Mouse (Mus musculus) left cerebral cortex, adult 2 months (tissue): ENCODE measurements around the gene Eif2ak1. TPM values are rescaled to one million over a fixed set of nuclear protein-coding genes. Genes with fewer than 3 reads are reported as not detected.

Experiments used
- DNase-seq, 2 experiments: peaks; one replicate each; pipeline ENCODE4 v3.0.0; 2021 to 2022; ENCODE audit warnings: low spot score in 2 of 2, mixed read lengths in 1 of 2; ENCODE audit errors: extremely low spot score in 1 of 2
- H3K27ac ChIP-seq: fragments of 200-600 bp; 2 replicates; pipeline ENCODE4 v1.8.1; 2022
- H3K4me3 ChIP-seq: fragments of 200-600 bp; 2 replicates; pipeline ENCODE4 v1.8.1; 2022
- CTCF ChIP-seq: fragments of 200-600 bp; IDR thresholded peaks from 2 replicates; pipeline ENCODE4 v1.8.1; 2022; ENCODE audit warnings: antibody characterized with exemption, mild to moderate bottlenecking, moderate library complexity
- intact Hi-C: fragments of 180-260 bp; cut with DNase I; formaldehyde crosslinking; loops from one replicate; pipeline ENCODE4 v1.15.1; 2025
- total RNA-seq, 2 experiments: library from RNA; stranded (reverse); gene quantifications; 2 replicates each; pipeline ENCODE4 v1.2.3; 2021

Gene Eif2ak1
- total RNA-seq, 2 experiments from 2014 or later, result 43.6 to 48.3 TPM

DNA sequence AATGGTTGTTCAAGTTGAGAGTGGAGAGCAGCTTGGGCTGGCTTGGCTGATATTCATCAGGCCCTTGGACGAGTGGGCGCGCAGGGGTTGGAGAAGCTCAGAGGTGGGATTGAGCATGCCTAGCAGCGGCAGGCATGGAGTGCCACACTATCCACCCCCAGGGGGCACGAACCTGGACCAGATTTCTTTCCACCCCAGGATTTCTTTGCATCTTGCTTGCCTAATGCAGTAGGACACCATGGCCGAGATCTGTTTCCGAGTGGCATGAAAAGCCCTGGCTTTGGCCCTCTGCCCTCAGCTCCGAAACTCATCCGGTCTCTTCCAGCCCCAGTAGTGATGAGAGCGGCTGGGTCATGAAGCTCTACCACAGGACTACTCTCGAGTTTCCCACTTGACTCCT is 115.8 kb downstream of the Eif2ak1 start:
- no peak for DNase-seq
- intact Hi-C loops, result loop anchor here (5.0 kb wide), 1 partner anchor 44 kb away; no protein-coding TSS in a partner anchor
- no peak for TF ChIP-seq CTCF
- no peak overlapping the region for H3K4me3 ChIP-seq
- H3K27ac ChIP-seq, result no peak overlapping the region

DNA sequence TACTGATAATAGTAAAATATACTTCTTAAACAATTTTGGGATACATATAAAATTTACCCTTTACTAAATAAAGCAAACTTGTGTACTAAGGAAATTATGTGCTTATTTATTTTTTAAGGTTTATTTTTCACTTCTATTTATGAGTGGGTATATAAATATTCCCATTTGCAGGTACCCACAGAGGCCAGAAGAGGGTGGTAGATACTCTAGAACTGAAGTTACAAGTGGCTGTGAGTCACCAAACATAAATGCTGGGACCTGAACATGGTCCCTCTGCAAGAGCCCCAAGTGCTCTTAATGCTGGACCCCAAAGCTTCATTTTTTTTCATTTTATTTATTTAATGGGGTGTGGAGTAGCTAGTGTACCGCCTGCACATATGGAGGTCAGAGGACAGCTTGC is 116.3 kb downstream of the Eif2ak1 start:
- Histone ChIP-seq H3K27ac (no peak overlapping the region), H3K4me3 (no peak overlapping the region)
- DNase-seq, result no peak
- intact Hi-C loops, result loop anchor here (5.0 kb wide), 1 partner anchor 43 kb away; no protein-coding TSS in a partner anchor
- TF ChIP-seq CTCF, result peak; percentile 24

DNA sequence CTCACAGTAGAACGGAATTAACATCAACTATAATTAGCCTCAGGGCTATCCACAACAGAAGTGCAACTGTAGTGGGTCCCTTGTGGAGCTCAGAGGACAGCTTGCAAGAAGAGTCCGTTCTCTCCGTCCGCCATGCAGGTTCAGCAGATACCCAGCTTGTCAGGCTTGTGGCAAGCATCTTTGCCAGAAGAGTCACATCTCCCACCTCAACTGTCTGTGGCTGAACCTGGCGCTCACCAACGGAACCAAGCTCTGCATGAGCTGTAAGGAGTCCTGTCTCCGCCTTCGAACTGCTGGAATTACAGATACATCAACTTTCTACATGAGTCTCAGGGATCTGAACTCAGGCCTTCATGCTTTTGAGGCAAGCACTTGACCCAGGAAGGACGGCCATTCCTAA is 118.6 kb downstream of the Eif2ak1 start:
- Histone ChIP-seq H3K4me3 (no peak overlapping the region), H3K27ac (no peak overlapping the region)
- intact Hi-C loops, result no loop called here
- TF ChIP-seq CTCF, result no peak
- DNase-seq, result no peak

DNA sequence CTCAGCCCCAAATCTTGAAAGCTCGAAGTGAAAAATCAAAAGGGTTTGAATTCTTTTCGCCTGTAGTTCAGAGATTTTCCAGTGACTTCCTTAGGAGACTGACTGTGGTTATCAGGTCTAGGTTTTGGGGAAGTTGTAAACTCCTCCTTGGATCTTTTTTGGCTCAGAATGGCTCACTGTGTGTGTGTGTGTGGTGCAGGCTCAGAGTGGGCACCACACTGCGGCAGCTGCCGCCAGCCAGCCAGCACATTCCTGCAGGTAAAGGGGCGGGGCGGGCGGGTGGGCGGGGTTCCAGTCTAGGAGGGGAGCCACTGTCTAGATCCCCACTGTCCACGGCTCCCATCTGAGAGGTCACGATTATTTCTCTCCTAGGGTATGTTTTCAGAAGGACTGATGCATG is 124.0 kb downstream of the Eif2ak1 start:
- no peak for TF ChIP-seq CTCF
- intact Hi-C loops, result loop anchor here (5.0 kb wide), 1 partner anchor 141 kb away; no protein-coding TSS in a partner anchor
- no peak for DNase-seq
- H3K27ac ChIP-seq, result no peak overlapping the region; the same call in 1 of the 2 replicates
- H3K4me3 ChIP-seq, result no peak overlapping the region

DNA sequence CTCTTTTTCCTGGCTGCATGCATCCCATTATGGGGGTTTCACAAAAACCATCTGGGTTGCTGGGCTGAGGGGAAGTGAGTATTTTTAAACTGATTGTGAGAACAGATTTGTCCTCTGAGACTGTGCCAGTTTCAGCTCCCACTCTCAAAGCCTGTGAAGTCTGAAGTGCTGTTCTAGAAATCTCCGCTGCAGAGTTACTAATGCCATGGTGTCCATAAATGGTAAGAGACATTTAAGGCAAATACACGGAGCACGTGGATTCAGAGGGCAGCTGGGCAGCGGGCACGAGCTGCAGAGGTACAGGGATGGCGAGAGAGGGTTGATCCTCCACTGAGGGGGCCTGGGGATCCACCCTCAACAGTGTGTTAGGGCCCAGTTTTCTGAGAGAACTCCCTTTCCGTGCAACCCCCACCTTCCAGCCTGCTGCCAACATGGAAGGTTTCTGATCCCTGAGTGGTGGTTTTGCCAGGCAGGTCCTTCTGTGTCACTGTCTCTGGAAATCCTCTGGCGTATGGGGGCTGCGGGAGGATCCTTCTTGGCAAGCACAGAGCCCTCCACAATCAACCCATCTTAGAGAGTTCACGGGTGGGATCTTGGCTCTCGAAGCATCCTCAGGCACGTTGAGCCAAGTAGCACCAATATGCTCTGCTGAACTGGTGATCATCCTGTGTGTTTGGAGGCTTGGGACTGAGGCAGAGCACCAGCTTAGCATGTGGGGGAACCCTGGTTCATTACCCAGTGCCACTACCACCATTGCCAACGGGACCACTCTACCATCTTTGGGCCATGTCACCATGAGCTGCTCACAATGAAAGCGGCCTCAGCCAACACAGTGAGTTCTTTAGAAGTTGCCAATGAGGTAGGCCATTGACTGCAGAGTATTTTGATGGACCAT is 125.9 kb downstream of the Eif2ak1 start:
- intact Hi-C loops, result loop anchor here (1.0 to 5.0 kb wide), 2 partner anchors 139 to 253 kb away; no protein-coding TSS in a partner anchor

GRCm38 (mm10) chr5:143948361-143948760 is 130.8 kb downstream of the Eif2ak1 start:
- no peak for TF ChIP-seq CTCF
- no peak for DNase-seq
- intact Hi-C loops, result no loop called here
- no peak overlapping the region for H3K4me3 ChIP-seq
- H3K27ac ChIP-seq, result no peak overlapping the region

More for the DNA sequence above, 125.9 kb downstream of the Eif2ak1 start:
- Histone ChIP-seq H3K27ac (peak overlapping the region; percentile 89), H3K4me3 (no peak overlapping the region)
- DNase-seq, result peak; percentile 55 to 72
- no peak for TF ChIP-seq CTCF

DNA sequence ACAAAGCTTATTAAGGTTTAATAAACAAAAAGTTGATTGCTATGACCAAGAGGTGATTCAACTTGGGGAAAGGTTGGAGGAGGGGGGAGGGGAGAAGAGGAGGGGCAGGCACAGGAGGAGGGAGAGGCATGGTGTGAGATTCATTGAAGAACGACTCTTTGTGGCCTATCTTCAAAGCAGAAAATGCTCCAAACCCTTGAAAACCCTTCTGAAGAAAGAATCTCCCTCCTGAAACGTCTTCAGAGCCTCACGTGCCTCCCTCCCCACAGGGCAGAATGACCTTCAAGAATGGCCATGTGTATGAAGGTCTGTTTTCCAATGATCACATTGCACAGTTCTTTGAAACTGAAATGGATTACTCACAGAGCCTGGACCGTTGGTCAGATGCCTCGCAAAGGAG is 132.4 kb downstream of the Eif2ak1 start:
- H3K27ac ChIP-seq, result no peak overlapping the region
- TF ChIP-seq CTCF, result no peak
- DNase-seq, result no peak
- H3K4me3 ChIP-seq, result no peak overlapping the region
- intact Hi-C loops, result no loop called here

Other genes starting within 250 kb of the Eif2ak1 start
- 10 to 100 TPM; 36.7 to 36.9 TPM for gene Cyth3, start 195.3 kb upstream of the Eif2ak1 start, total RNA-seq
- gene Usp42, start 85.5 kb upstream of the Eif2ak1 start, total RNA-seq, result 10 to 100 TPM; 25.2 to 25.4 TPM
- not detected for gene Ankrd61, start 79.9 kb downstream of the Eif2ak1 start, total RNA-seq
- gene Aimp2, start 92.1 kb downstream of the Eif2ak1 start, total RNA-seq, result 10 to 100 TPM; 30.0 to 32.6 TPM
- gene Pms2, start 92.2 kb downstream of the Eif2ak1 start, total RNA-seq, result 10 to 100 TPM; 17.0 to 19.2 TPM
- gene Gm42421, start 110.4 kb downstream of the Eif2ak1 start, total RNA-seq, result 1 to 10 TPM in 1 of 2 experiments, not detected in 1; 2.9 TPM
- gene Rsph10b, start 115.2 kb downstream of the Eif2ak1 start, total RNA-seq, result 1 to 10 TPM; 4.0 to 6.0 TPM
- 10 to 100 TPM; 40.9 to 43.0 TPM for gene Ccz1, start 197.1 kb downstream of the Eif2ak1 start, total RNA-seq
- 1 to 10 TPM; 1.1 to 2.2 TPM for gene Ocm, start 208.9 kb downstream of the Eif2ak1 start, total RNA-seq